Mouse (Mus musculus) stomach, adult 2 months (tissue): ENCODE data around the gene P2ry14. TPM values are rescaled to one million over a fixed set of nuclear protein-coding genes. Genes with fewer than 3 reads are reported as not detected.

Source experiments
- polyA plus RNA-seq: library from polyadenylated mRNA; depleted of rRNA; stranded (reverse); fragments of >200 nt; gene quantifications from 2 replicates; pipeline ENCODE4 v1.2.3, GENCODE M21; 2012; rRNA removed

Gene P2ry14
- polyA plus RNA-seq, result 1.5 and 3.6 TPM in 2 replicates

GRCm38 (mm10) chr3:59153424-59153823, at the start of gene P2ry14:
Gene P2ry14 (minus strand): TSS chr3:59153618.

GRCm38 (mm10) chr3:59194938-59195337, 41.5 kb upstream of the P2ry14 start, which contains the start of gene Gpr87:
Gene Gpr87 (minus strand): TSS chr3:59195104.

GRCm38 (mm10) chr3:59101218-59101986, 52.0 kb downstream of the P2ry14 start, which contains the start of gene Gpr171:
Gene Gpr171 (minus strand): TSS chr3:59101821.

Other genes starting within 250 kb of the P2ry14 start
- 0.13 and 0.26 TPM in 2 replicates for gene Med12l, start 147.8 kb downstream of the P2ry14 start, polyA plus RNA-seq
- 0.03 TPM in 1 of 2 replicates, not detected in the other for gene Gpr171, start 51.8 kb downstream of the P2ry14 start, polyA plus RNA-seq
- 4.0 and 4.3 TPM in 2 replicates for gene Gpr87, start 41.5 kb upstream of the P2ry14 start, polyA plus RNA-seq
- gene P2ry13, start 57.3 kb upstream of the P2ry14 start, polyA plus RNA-seq, result 0.22 and 0.27 TPM in 2 replicates
- 0.15 and 0.70 TPM in 2 replicates for gene P2ry12, start 109.3 kb upstream of the P2ry14 start, polyA plus RNA-seq
- 0.16 and 0.49 TPM in 2 replicates for gene Igsf10, start 190.8 kb upstream of the P2ry14 start, polyA plus RNA-seq